Mouse (Mus musculus): ENCODE results near the gene Cilp2.
A peak's percentile ranks its signal among the peaks of the same experiment; 100 is the strongest.

- TF ChIP-seq POLR2A (IDR thresholded peaks at IDR 0.05; ENCODE audit: control insufficient read depth, low read depth, low read length), result no peak
- TF ChIP-seq CTCF (IDR thresholded peaks at IDR 0.05; ENCODE audit: control insufficient read depth, insufficient read depth, insufficient replicate concordance, low read depth, low read length), result peak; percentile 26; the same call in 1 of the 2 replicates
These were observed 26.7 kb downstream of the Cilp2 start for GRCm38 (mm10) chr8:69860807-69861206.
